Mouse (Mus musculus): Measurements from ENCODE around the gene Sin3b. TPM values are rescaled to one million over a fixed set of nuclear protein-coding genes. Genes with fewer than 3 reads are reported as not detected.

The Sin3b gene
- polyA plus RNA-seq, 1 experiment from 2014 or later, result 144 TPM

Small RNA genes lying within 50 kb of the gene (microRNA-seq; reads per million reads assigned to microRNA genes)
- gene Gm26237, result not detected

Other genes starting within 250 kb of the Sin3b start
- gene Cherp, start 248.1 kb upstream of the Sin3b start, polyA plus RNA-seq (2015; fragmentation: Nextera tagmentation; extraction: Ambion mirVana), result 45.6 and 49.4 TPM in 2 replicates
- gene Slc35e1, start 230.7 kb upstream of the Sin3b start, polyA plus RNA-seq (2015; fragmentation: Nextera tagmentation; extraction: Ambion mirVana), result 6.6 and 6.8 TPM in 2 replicates
- gene Med26, start 175.0 kb upstream of the Sin3b start, polyA plus RNA-seq (2015; fragmentation: Nextera tagmentation; extraction: Ambion mirVana), result 13.2 and 14.7 TPM in 2 replicates
- 120 and 127 TPM in 2 replicates for gene Smim7, start 152.2 kb upstream of the Sin3b start, polyA plus RNA-seq (2015; fragmentation: Nextera tagmentation; extraction: Ambion mirVana)
- 20.9 and 36.5 TPM in 2 replicates for gene Tmem38a, start 151.2 kb upstream of the Sin3b start, polyA plus RNA-seq (2015; fragmentation: Nextera tagmentation; extraction: Ambion mirVana)
- 0.09 and 0.51 TPM in 2 replicates for gene Nwd1, start 76.6 kb upstream of the Sin3b start, polyA plus RNA-seq (2015; fragmentation: Nextera tagmentation; extraction: Ambion mirVana)
- 3.2 and 3.3 TPM in 2 replicates for gene F2rl3, start 38.6 kb downstream of the Sin3b start, polyA plus RNA-seq (2015; fragmentation: Nextera tagmentation; extraction: Ambion mirVana)